ENCODE assay signal across 16 mouse cellular contexts in the genomic region with DNA sequence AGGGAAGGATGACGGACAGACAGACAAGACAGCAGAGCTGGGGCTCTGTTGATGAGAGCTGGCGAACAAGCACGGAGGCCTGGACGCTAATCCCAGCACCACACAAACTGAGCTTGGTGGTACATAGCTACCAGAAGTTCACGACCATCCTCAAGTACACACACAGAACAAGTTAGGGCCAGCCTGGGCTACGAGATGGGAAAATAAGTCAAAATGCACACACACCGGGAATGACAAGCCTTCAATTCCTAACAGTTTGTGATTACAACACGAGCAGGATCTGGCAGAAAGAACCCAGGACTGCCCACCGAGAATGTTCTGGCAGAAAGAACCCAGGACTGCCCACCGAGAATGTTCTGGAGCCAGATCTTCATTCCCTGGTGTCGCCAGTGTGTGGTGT. TPM values are rescaled to one million over a fixed set of nuclear protein-coding genes. Genes with fewer than 3 reads are reported as not detected.
DNase-seq lines count a peak whose midpoint lies in the region; ATAC-seq lines count a peak whose summit lies in the region.
"Had no signal": no experiment of that assay in that cellular context is flagged by ENCODE, and none has a peak within 500 bp of the region (broad histone marks: within the 10 kb centered on the region; RNA-seq: fewer than 3 reads in every experiment).

No protein-coding gene starts in this region.

- 93% methylated on average over 11 of the region's 11 CpGs for WGBS in neural tube, embryonic 15.5 days

- H3K4me1 ChIP-seq in neural tube, embryonic 15.5 days: peaks cover 18% of the 10 kb centered on the region
- H3K4me1 ChIP-seq: limb, embryonic 15.5 days had no signal

- no peak overlapping the region for H3K4me3 ChIP-seq in neural tube, embryonic 15.5 days (replicated peaks)
- H3K4me3 ChIP-seq: limb, embryonic 15.5 days; lung, embryonic 15.5 days; neural tube, embryonic 12.5 days had no signal

- intact Hi-C loops in heart, postnatal 14 days (cut with DNase I): loop anchor here (5.0 kb wide), 1 partner anchor 119 kb away; no protein-coding TSS in a partner anchor

- no peak overlapping the region for H3K9ac ChIP-seq in neural tube, embryonic 15.5 days (replicated peaks)
- H3K9ac ChIP-seq: forebrain, postnatal 0 days; limb, embryonic 15.5 days; lung, embryonic 15.5 days; neural tube, embryonic 12.5 days had no signal

- DNase-seq in adrenal gland, adult 2 months: peak; percentile 0
- DNase-seq in adrenal gland, postnatal 14 days: no peak
- DNase-seq in heart, postnatal 14 days: peak; percentile 0
- DNase-seq in heart, adult 9 months (ENCODE audit: low spot score in 2 of 2): no peak
- peak; percentile 15 to 22 for DNase-seq in right cerebral cortex, postnatal 10 days (ENCODE audit: low spot score in 2 of 2)
- DNase-seq in right cerebral cortex, adult 18-20 months: no peak
- peak; percentile 4 to 12 for DNase-seq in layer of hippocampus, postnatal 10 days (ENCODE audit: low spot score in 2 of 2)
- DNase-seq: forebrain, postnatal 0 days; heart, postnatal 10 days; kidney, postnatal 14 days had no signal

- H3K36me3 ChIP-seq in neural tube, embryonic 15.5 days: peaks cover 10% of the 10 kb centered on the region; the same call in 1 of the 2 replicates
- H3K36me3 ChIP-seq: lung, embryonic 15.5 days had no signal

- H3K4me2 ChIP-seq in neural tube, embryonic 15.5 days: no peak overlapping the region
- H3K4me2 ChIP-seq: limb, embryonic 15.5 days; lung, embryonic 15.5 days; neural tube, embryonic 12.5 days had no signal

- no peak for ATAC-seq in neural tube, embryonic 15.5 days (ENCODE audit: low FRiP score)
- ATAC-seq: forebrain, postnatal 0 days; midbrain, embryonic 16.5 days had no signal

- H3K27me3 ChIP-seq in neural tube, embryonic 15.5 days (replicated peaks): no peaks in the 10 kb centered on the region
- H3K27me3 ChIP-seq: limb, embryonic 15.5 days; lung, embryonic 15.5 days; neural tube, embryonic 12.5 days had no signal

- H3K27ac ChIP-seq in neural tube, embryonic 15.5 days (replicated peaks): no peak overlapping the region
- H3K27ac ChIP-seq: limb, embryonic 15.5 days; lung, embryonic 15.5 days; neural tube, embryonic 12.5 days had no signal

- no peaks in the 10 kb centered on the region for H3K9me3 ChIP-seq in neural tube, embryonic 15.5 days (replicated peaks)
- H3K9me3 ChIP-seq: limb, embryonic 15.5 days; lung, embryonic 15.5 days; neural tube, embryonic 12.5 days had no signal

RNA-seq across cellular contexts. Expression of gene B4galt5, which starts 51.0 kb away (rescaled TPM):
- total RNA-seq in adrenal gland, adult 2 months (2021): 100 to 1,000 TPM in 1 of 2 experiments, 10 to 100 TPM in 1; 92.7 to 113 TPM
- polyA plus RNA-seq in adrenal gland, adult 2 months (2012; rRNA removed): 43.9 and 47.6 TPM in 2 replicates
- total RNA-seq in adrenal gland, postnatal 14 days (2021): 75.6 and 77.7 TPM in 2 replicates
- total RNA-seq in heart, postnatal 14 days (2021): 10 to 100 TPM; 18.5 to 19.8 TPM
- 10 to 100 TPM; 72.7 to 76.9 TPM for total RNA-seq in layer of hippocampus, postnatal 10 days (2021)
- 19.9 and 28.4 TPM in 2 replicates for polyA plus RNA-seq in neural tube, embryonic 15.5 days (2015; fragmentation: Nextera tagmentation; extraction: Ambion mirVana)

RNA-seq across cellular contexts. Expression of gene Ptgis, which starts 57.6 kb away (rescaled TPM):
- total RNA-seq in adrenal gland, adult 2 months (2021): 10 to 100 TPM; 17.3 to 37.2 TPM
- 65.3 and 74.3 TPM in 2 replicates for polyA plus RNA-seq in adrenal gland, adult 2 months (2012; rRNA removed)
- 17.1 and 20.4 TPM in 2 replicates for total RNA-seq in adrenal gland, postnatal 14 days (2021)
- 10 to 100 TPM; 24.5 to 25.5 TPM for total RNA-seq in heart, postnatal 14 days (2021)
- total RNA-seq in layer of hippocampus, postnatal 10 days (2021): 1 to 10 TPM; 2.3 to 2.8 TPM
- 5.6 and 6.7 TPM in 2 replicates for polyA plus RNA-seq in neural tube, embryonic 15.5 days (2015; fragmentation: Nextera tagmentation; extraction: Ambion mirVana)
- total RNA-seq: megakaryocyte progenitor cell, adult 5-6 weeks had no signal

Comparison
In these comparisons a context has a peak if more than half of its experiments do, and no peak if none do; other contexts are left out.
1. DNase-seq: peak in adrenal gland, adult 2 months (single experiment), heart, postnatal 14 days (2 of 2), right cerebral cortex, postnatal 10 days (2 of 2) and layer of hippocampus, postnatal 10 days (2 of 2); none in adrenal gland, postnatal 14 days (single experiment), heart, adult 9 months (0 of 2) and right cerebral cortex, adult 18-20 months (single experiment).